Mouse (Mus musculus): Measurements from ENCODE around the gene Adamts16.

DNA sequence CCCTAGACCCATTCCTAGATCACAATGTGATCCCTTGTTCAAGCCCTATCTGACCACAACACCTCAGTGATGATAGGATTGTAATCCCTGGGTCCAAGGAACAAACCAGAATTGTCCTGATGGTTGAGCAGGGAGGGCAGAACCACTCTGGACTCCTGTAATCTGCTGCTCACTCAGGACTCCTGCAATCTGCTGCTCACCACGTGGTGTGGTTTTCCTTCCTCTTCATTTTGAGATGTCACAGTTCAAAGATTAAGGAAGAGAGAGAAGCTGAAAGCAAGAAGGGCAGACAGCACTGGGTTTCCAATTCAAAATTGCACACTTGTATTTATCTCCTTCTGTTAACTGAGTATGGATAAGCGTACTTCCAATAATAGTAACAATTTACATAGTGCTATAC, 5.3 kb upstream of the Adamts16 start:
- no peak for TF ChIP-seq CTCF (IDR thresholded peaks at IDR 0.05; ENCODE audit: low read depth, low read length)
- no peak for TF ChIP-seq POLR2A (IDR thresholded peaks at IDR 0.05; ENCODE audit: insufficient read depth, low read length)
- no peak for TF ChIP-seq EP300 (IDR thresholded peaks at IDR 0.05; ENCODE audit: insufficient read depth, low read depth, low read length)
